Mouse (Mus musculus): ENCODE data around the gene Cyp2d22. TPM values are rescaled to one million over a fixed set of nuclear protein-coding genes. Genes with fewer than 3 reads are reported as not detected.

Gene Cyp2d22
- total and polyA plus RNA-seq, 3 experiments, result 0.11 TPM; not detected in 2

DNA sequence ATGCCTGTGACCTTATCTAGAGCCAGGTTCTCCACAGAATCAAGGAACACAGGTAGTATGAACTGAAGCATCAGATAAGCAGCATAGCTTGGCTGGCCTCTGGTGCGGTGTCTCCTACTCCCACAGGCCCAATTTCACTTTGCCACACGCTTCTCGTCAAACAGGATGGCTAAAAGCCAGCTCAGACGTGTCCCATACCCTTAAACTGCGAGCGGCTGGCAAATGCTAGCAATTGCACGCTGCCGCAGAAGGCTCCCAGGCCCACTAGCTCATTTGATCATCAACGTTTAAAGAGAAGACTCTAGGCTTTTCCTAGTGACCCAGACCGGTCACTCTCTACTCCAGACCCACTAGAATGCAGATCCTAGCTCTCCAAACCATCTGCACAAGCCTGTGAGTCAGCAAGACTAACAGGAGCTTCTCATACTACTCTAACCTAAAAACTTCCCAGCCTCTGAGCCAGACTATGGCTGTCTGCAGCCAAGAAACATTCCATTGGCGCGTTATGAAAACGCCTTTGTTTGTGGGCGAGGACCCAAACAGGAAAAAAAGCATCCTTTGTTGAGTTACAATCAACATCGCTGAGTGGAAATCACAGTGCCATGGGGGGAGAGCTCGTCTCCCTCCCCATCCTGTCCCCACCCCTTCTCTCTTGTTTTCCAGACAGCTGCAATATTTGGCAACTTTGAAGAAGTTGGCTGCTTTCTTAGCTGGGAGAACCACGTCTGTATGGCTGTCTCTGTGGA lies 3.5 kb downstream of the Cyp2d22 start:
- no peaks in the 10 kb centered on the region for H3K36me3 ChIP-seq (replicated peaks)
- no peak for DNase-seq (ENCODE audit: low spot score)
- no peak for TF ChIP-seq GATA2 (IDR thresholded peaks at IDR 0.05; ENCODE audit: borderline replicate concordance, low read depth, low read length)
- TF ChIP-seq TAL1 (conservative IDR thresholded peaks at IDR 0.05; ENCODE audit: low read depth, low read length), result no peak
- TF ChIP-seq GATA1 (IDR thresholded peaks at IDR 0.05; ENCODE audit: borderline replicate concordance, low read length), result no peak
- no peak for TF ChIP-seq POLR2AphosphoS5 (IDR thresholded peaks at IDR 0.05; ENCODE audit: insufficient replicate concordance, low read depth, low read length)
- TF ChIP-seq CTCF (IDR thresholded peaks at IDR 0.05; ENCODE audit: low read depth, low read length), result no peak
- no peak for ATAC-seq (ENCODE audit: extremely low read depth, insufficient number of reproducible peaks, low FRiP score, poor library complexity, severe bottlenecking)
- H3K4me3 ChIP-seq (ENCODE audit: low read depth, low read length), result no peak overlapping the region
- peaks cover 9% of the 10 kb centered on the region for H3K4me1 ChIP-seq (ENCODE audit: insufficient read depth, low read depth, low read length)
- H3K9me3 ChIP-seq (replicated peaks), result no peaks in the 10 kb centered on the region
- H3K27me3 ChIP-seq (ENCODE audit: insufficient read depth, low read length), result peaks cover 76% of the 10 kb centered on the region

DNA sequence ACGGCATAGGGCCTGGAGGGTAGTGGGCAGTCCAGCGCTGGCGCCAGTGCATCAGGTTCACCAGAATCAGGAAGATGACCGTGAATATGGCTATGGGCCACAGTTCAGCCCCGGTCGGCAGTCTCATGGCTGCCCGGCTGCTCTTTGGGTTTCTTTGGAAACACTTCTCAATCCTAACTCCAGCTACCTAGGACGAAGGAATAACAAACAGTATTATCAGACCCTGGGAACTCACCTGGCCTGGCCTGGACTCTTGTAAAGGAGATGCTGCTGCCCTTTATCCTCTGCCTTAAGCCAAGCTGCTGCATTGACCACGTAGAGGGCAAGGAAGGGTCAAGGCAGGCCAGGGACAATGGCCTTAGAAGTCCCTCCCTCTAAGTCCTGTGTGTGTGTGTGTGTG lies 4.2 kb downstream of the Cyp2d22 start:
- H3K9me3 ChIP-seq (replicated peaks), result no peaks in the 10 kb centered on the region
- H3K36me3 ChIP-seq (replicated peaks), result no peaks in the 10 kb centered on the region
- peaks cover 81% of the 10 kb centered on the region for H3K27me3 ChIP-seq (ENCODE audit: insufficient read depth, low read length)
- H3K4me3 ChIP-seq (ENCODE audit: low read depth, low read length), result no peak overlapping the region
- no peak for DNase-seq (ENCODE audit: low spot score)
- TF ChIP-seq GATA1 (IDR thresholded peaks at IDR 0.05; ENCODE audit: borderline replicate concordance, low read length) (no peak), TAL1 (conservative IDR thresholded peaks at IDR 0.05; ENCODE audit: low read depth, low read length) (no peak), GATA2 (IDR thresholded peaks at IDR 0.05; ENCODE audit: borderline replicate concordance, low read depth, low read length) (no peak), CTCF (IDR thresholded peaks at IDR 0.05; ENCODE audit: low read depth, low read length) (no peak), POLR2AphosphoS5 (IDR thresholded peaks at IDR 0.05; ENCODE audit: insufficient replicate concordance, low read depth, low read length) (no peak)
- ATAC-seq (ENCODE audit: extremely low read depth, insufficient number of reproducible peaks, low FRiP score, poor library complexity, severe bottlenecking), result no peak
- peaks cover 9% of the 10 kb centered on the region for H3K4me1 ChIP-seq (ENCODE audit: insufficient read depth, low read depth, low read length)

DNA sequence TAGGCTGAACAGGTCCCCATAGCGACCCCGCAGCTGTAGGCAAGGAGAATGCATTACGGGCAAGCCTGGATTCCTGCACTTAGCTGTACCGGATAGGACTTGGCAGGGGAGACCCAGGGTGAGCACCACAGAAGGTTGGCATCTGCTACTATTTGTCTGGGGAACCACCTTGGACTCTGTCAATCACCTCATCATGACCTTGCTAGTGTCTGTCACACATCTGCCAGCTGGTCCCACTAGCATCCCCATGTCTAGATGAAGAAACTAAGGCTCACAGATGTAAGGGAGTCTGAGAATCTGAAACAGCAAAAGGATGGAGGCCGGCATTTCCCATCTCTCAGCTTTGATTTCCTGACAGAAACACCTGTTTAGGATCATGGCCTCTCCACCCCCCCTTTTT lies 5.6 kb downstream of the Cyp2d22 start:
- no peaks in the 10 kb centered on the region for H3K4me1 ChIP-seq (ENCODE audit: insufficient read depth, low read depth, low read length)
- H3K9me3 ChIP-seq (replicated peaks), result no peaks in the 10 kb centered on the region
- peaks cover 82% of the 10 kb centered on the region for H3K27me3 ChIP-seq (ENCODE audit: insufficient read depth, low read length)
- no peaks in the 10 kb centered on the region for H3K36me3 ChIP-seq (replicated peaks)
- no peak for TF ChIP-seq TAL1 (conservative IDR thresholded peaks at IDR 0.05; ENCODE audit: low read depth, low read length)
- no peak for TF ChIP-seq GATA1 (IDR thresholded peaks at IDR 0.05; ENCODE audit: borderline replicate concordance, low read length)
- no peak for TF ChIP-seq CTCF (IDR thresholded peaks at IDR 0.05; ENCODE audit: low read depth, low read length)
- no peak for TF ChIP-seq GATA2 (IDR thresholded peaks at IDR 0.05; ENCODE audit: borderline replicate concordance, low read depth, low read length)
- no peak for TF ChIP-seq POLR2AphosphoS5 (IDR thresholded peaks at IDR 0.05; ENCODE audit: insufficient replicate concordance, low read depth, low read length)
- ATAC-seq (ENCODE audit: extremely low read depth, insufficient number of reproducible peaks, low FRiP score, poor library complexity, severe bottlenecking), result no peak
- H3K4me3 ChIP-seq (ENCODE audit: low read depth, low read length), result no peak overlapping the region
- no peak for DNase-seq (ENCODE audit: low spot score)

DNA sequence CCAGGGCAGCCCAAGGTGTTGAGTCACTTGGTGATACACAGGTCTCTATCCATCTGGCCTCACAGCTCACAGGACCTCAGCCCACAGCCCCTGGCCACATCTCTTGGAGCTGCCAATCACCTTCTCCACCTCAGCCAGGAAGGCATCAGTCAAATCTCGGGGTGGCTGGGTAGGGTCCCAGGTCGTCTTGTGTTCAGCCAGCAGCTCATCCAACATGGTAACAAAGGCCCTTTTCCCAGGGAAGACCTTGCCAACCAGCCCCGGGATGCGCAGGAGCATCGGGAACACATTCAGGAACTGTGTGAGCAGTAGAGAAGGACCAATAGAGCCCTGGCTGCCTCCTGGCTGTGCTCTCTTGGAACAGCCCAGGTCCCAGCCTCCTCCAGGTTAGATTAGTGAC lies 7.1 kb downstream of the Cyp2d22 start:
- Histone ChIP-seq H3K4me1 (ENCODE audit: insufficient read depth, low read depth, low read length) (no peaks in the 10 kb centered on the region), H3K36me3 (replicated peaks) (no peaks in the 10 kb centered on the region), H3K27me3 (ENCODE audit: insufficient read depth, low read length) (peaks cover 72% of the 10 kb centered on the region), H3K4me3 (ENCODE audit: low read depth, low read length) (no peak overlapping the region), H3K9me3 (replicated peaks) (no peaks in the 10 kb centered on the region)
- TF ChIP-seq GATA2 (IDR thresholded peaks at IDR 0.05; ENCODE audit: borderline replicate concordance, low read depth, low read length) (no peak), GATA1 (IDR thresholded peaks at IDR 0.05; ENCODE audit: borderline replicate concordance, low read length) (no peak), TAL1 (conservative IDR thresholded peaks at IDR 0.05; ENCODE audit: low read depth, low read length) (no peak)
- ATAC-seq (ENCODE audit: extremely low read depth, insufficient number of reproducible peaks, low FRiP score, poor library complexity, severe bottlenecking), result no peak
- DNase-seq (ENCODE audit: low spot score), result no peak

DNA sequence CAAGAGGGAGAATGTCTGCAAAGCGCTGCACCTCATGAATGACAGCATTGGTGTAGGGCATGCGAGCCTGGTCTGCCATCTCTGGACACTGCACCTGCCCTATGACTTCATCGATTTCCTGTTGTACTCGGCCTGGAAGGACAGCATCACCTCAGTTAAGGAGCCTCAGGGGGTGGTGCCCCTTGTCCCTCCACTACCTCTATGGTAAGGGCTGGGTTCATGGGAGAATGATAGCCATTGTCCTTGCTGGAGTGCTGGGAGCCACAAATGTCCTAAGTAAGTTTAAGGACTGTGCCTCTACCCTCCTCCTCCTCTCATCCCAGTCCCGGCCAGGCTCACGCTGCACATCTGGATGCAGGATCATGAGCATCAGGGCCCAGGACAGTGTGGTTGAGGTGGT lies 7.6 kb downstream of the Cyp2d22 start:
- no peaks in the 10 kb centered on the region for H3K36me3 ChIP-seq (replicated peaks)
- H3K4me1 ChIP-seq (ENCODE audit: insufficient read depth, low read depth, low read length), result no peaks in the 10 kb centered on the region
- no peak overlapping the region for H3K4me3 ChIP-seq (ENCODE audit: low read depth, low read length)
- no peak for TF ChIP-seq POLR2AphosphoS5 (IDR thresholded peaks at IDR 0.05; ENCODE audit: insufficient replicate concordance, low read depth, low read length)
- TF ChIP-seq GATA1 (IDR thresholded peaks at IDR 0.05; ENCODE audit: borderline replicate concordance, low read length), result no peak
- no peak for TF ChIP-seq GATA2 (IDR thresholded peaks at IDR 0.05; ENCODE audit: borderline replicate concordance, low read depth, low read length)
- TF ChIP-seq TAL1 (conservative IDR thresholded peaks at IDR 0.05; ENCODE audit: low read depth, low read length), result no peak
- no peak for TF ChIP-seq CTCF (IDR thresholded peaks at IDR 0.05; ENCODE audit: low read depth, low read length)
- H3K27me3 ChIP-seq (ENCODE audit: insufficient read depth, low read length), result peaks cover 67% of the 10 kb centered on the region
- no peak for DNase-seq (ENCODE audit: low spot score)
- no peak for ATAC-seq (ENCODE audit: extremely low read depth, insufficient number of reproducible peaks, low FRiP score, poor library complexity, severe bottlenecking)
- H3K9me3 ChIP-seq (replicated peaks), result no peaks in the 10 kb centered on the region

DNA sequence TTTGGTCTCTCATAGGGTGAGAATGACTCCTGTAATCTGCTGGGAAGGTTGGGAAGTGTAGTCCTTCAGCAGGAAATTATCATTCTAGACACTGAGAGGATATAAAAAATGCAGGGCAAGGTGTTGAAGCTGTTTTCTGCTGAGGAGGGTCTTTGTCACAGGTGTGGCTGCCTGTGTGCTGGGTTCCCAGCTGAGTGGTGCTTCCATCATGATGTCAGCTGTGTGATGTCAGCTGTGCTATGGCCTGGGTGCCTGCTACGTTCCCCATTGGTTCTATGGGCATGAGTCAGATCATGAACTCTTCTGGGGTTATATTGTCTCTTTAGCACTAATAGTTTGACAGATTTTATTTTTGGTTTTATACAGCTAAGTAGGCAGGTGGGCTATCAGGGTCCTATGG lies 11.2 kb downstream of the Cyp2d22 start:
- TF ChIP-seq POLR2AphosphoS5 (IDR thresholded peaks at IDR 0.05; ENCODE audit: insufficient replicate concordance, low read depth, low read length), result no peak
- TF ChIP-seq CTCF (IDR thresholded peaks at IDR 0.05; ENCODE audit: low read depth, low read length), result no peak
- TF ChIP-seq TAL1 (conservative IDR thresholded peaks at IDR 0.05; ENCODE audit: low read depth, low read length), result no peak
- no peak for TF ChIP-seq GATA1 (IDR thresholded peaks at IDR 0.05; ENCODE audit: borderline replicate concordance, low read length)
- TF ChIP-seq GATA2 (IDR thresholded peaks at IDR 0.05; ENCODE audit: borderline replicate concordance, low read depth, low read length), result no peak
- Histone ChIP-seq H3K27me3 (ENCODE audit: insufficient read depth, low read length) (peaks cover 44% of the 10 kb centered on the region), H3K9me3 (replicated peaks) (no peaks in the 10 kb centered on the region), H3K36me3 (replicated peaks) (no peaks in the 10 kb centered on the region), H3K4me3 (ENCODE audit: low read depth, low read length) (no peak overlapping the region), H3K4me1 (ENCODE audit: insufficient read depth, low read depth, low read length) (no peaks in the 10 kb centered on the region)
- DNase-seq (ENCODE audit: low spot score) (no peak), ATAC-seq (ENCODE audit: extremely low read depth, insufficient number of reproducible peaks, low FRiP score, poor library complexity, severe bottlenecking) (no peak)

Data from G1E (cell line).